Mouse (Mus musculus): ENCODE data around the gene Il1a. TPM values are rescaled to one million over a fixed set of nuclear protein-coding genes. Genes with fewer than 3 reads are reported as not detected.

The Il1a gene
- polyA plus RNA-seq, 1 experiment from 2014 or later = 0.11 TPM

GRCm38 (mm10) chr2:129297589-129297982 lies 12.2 kb downstream of the Il1a start:
- Histone ChIP-seq H3K4me1 (peaks cover 21% of the 10 kb centered on the region), H3K27ac (replicated peaks) (peak overlapping the region; percentile 95), H3K36me3 (peaks cover 17% of the 10 kb centered on the region), H3K4me3 (peak overlapping the region; percentile 85), H3K27me3 (ENCODE audit: low read depth, poor library complexity, severe bottlenecking) (no peaks in the 10 kb centered on the region), H3K9me3 (replicated peaks) (no peaks in the 10 kb centered on the region)
- WGBS = 3% methylated on average over 10 of the region's 10 CpGs
- DNase-seq (ENCODE audit: low spot score) = no peak

GRCm38 (mm10) chr2:129296671-129297588 lies 12.8 kb downstream of the Il1a start, which contains the start of gene Ckap2l:
Gene Ckap2l (minus strand): TSS chr2:129297212.
- peak; percentile 97 for DNase-seq (ENCODE audit: low spot score)
- Histone ChIP-seq H3K36me3 (peaks cover 19% of the 10 kb centered on the region), H3K4me1 (peaks cover 21% of the 10 kb centered on the region), H3K27ac (replicated peaks) (peak within 1 kb of the TSS; percentile 95), H3K27me3 (ENCODE audit: low read depth, poor library complexity, severe bottlenecking) (no peaks in the 10 kb centered on the region), H3K9me3 (replicated peaks) (no peaks in the 10 kb centered on the region), H3K4me3 (peak within 1 kb of the TSS; percentile 85)
- under 1% methylated on average over 50 of the region's 50 CpGs for WGBS

GRCm38 (mm10) chr2:129296086-129296485 lies 13.7 kb downstream of the Il1a start:
- Histone ChIP-seq H3K9me3 (replicated peaks) (no peaks in the 10 kb centered on the region), H3K36me3 (peaks cover 23% of the 10 kb centered on the region), H3K4me3 (peak overlapping the region; percentile 85), H3K27ac (replicated peaks) (peak overlapping the region; percentile 95), H3K4me1 (peaks cover 21% of the 10 kb centered on the region), H3K27me3 (ENCODE audit: low read depth, poor library complexity, severe bottlenecking) (no peaks in the 10 kb centered on the region)
- DNase-seq (ENCODE audit: low spot score) = no peak
- WGBS = 67% methylated on average over 5 of the region's 5 CpGs

- Histone ChIP-seq H3K27me3 (ENCODE audit: low read depth, poor library complexity, severe bottlenecking) (no peaks in the 10 kb centered on the region), H3K4me3 (peak overlapping the region; percentile 85; the same call in 1 of the 2 replicates), H3K4me1 (peaks cover 21% of the 10 kb centered on the region), H3K27ac (replicated peaks) (no peak overlapping the region), H3K9me3 (replicated peaks) (no peaks in the 10 kb centered on the region), H3K36me3 (peaks cover 33% of the 10 kb centered on the region)
- 96% methylated on average over 5 of the region's 5 CpGs for WGBS
- no peak for DNase-seq (ENCODE audit: low spot score)
Observed at GRCm38 (mm10) chr2:129295075-129295474, 14.7 kb downstream of the Il1a start.

GRCm38 (mm10) chr2:129273823-129274222 lies 35.9 kb downstream of the Il1a start:
- WGBS = 98% methylated on average over 5 of the region's 5 CpGs

GRCm38 (mm10) chr2:129270621-129271020 lies 39.2 kb downstream of the Il1a start:
- Histone ChIP-seq H3K4me1 (no peaks in the 10 kb centered on the region), H3K27ac (replicated peaks) (no peak overlapping the region), H3K36me3 (peaks cover 97% of the 10 kb centered on the region), H3K4me3 (no peak overlapping the region), H3K27me3 (ENCODE audit: low read depth, poor library complexity, severe bottlenecking) (no peaks in the 10 kb centered on the region), H3K9me3 (replicated peaks) (0 out of 2 replicates have a peak, but pooled peaks cover 6% of the 10 kb centered on the region)
- no peak for DNase-seq (ENCODE audit: low spot score)
- WGBS = 92% methylated on average over 9 of the region's 9 CpGs

More at GRCm38 (mm10) chr2:129273823-129274222, 35.9 kb downstream of the Il1a start:
- no peak for DNase-seq (ENCODE audit: low spot score)
- no peaks in the 10 kb centered on the region for H3K27me3 ChIP-seq (ENCODE audit: low read depth, poor library complexity, severe bottlenecking)
- no peaks in the 10 kb centered on the region for H3K9me3 ChIP-seq (replicated peaks)
- H3K4me1 ChIP-seq = no peaks in the 10 kb centered on the region
- no peak overlapping the region for H3K4me3 ChIP-seq
- H3K36me3 ChIP-seq = peaks cover 100% of the 10 kb centered on the region
- no peak overlapping the region for H3K27ac ChIP-seq (replicated peaks)

GRCm38 (mm10) chr2:129269986-129270385 lies 39.8 kb downstream of the Il1a start:
- Histone ChIP-seq H3K4me1 (no peaks in the 10 kb centered on the region), H3K4me3 (no peak overlapping the region), H3K36me3 (peaks cover 91% of the 10 kb centered on the region), H3K27ac (replicated peaks) (no peak overlapping the region), H3K9me3 (replicated peaks) (0 out of 2 replicates have a peak, but pooled peaks cover 6% of the 10 kb centered on the region), H3K27me3 (ENCODE audit: low read depth, poor library complexity, severe bottlenecking) (no peaks in the 10 kb centered on the region)
- 96% methylated on average over 5 of the region's 5 CpGs for WGBS
- DNase-seq (ENCODE audit: low spot score) = no peak

- Histone ChIP-seq H3K27me3 (ENCODE audit: low read depth, poor library complexity, severe bottlenecking) (no peaks in the 10 kb centered on the region), H3K36me3 (peaks cover 83% of the 10 kb centered on the region), H3K4me3 (no peak overlapping the region), H3K9me3 (replicated peaks) (0 out of 2 replicates have a peak, but pooled peaks cover 6% of the 10 kb centered on the region), H3K27ac (replicated peaks) (no peak overlapping the region), H3K4me1 (no peaks in the 10 kb centered on the region)
- WGBS = 95% methylated on average over 12 of the region's 12 CpGs
- no peak for DNase-seq (ENCODE audit: low spot score)
Observed at GRCm38 (mm10) chr2:129269161-129269643, 40.6 kb downstream of the Il1a start.

GRCm38 (mm10) chr2:129267738-129268137 lies 42.0 kb downstream of the Il1a start:
- no peak overlapping the region for H3K27ac ChIP-seq (replicated peaks)
- WGBS = 93% methylated on average over 5 of the region's 5 CpGs
- H3K4me1 ChIP-seq = no peaks in the 10 kb centered on the region
- DNase-seq (ENCODE audit: low spot score) = no peak
- H3K36me3 ChIP-seq = peaks cover 68% of the 10 kb centered on the region
- no peak overlapping the region for H3K4me3 ChIP-seq
- H3K9me3 ChIP-seq (replicated peaks) = 0 out of 2 replicates have a peak, but pooled peaks cover 6% of the 10 kb centered on the region
- H3K27me3 ChIP-seq (ENCODE audit: low read depth, poor library complexity, severe bottlenecking) = no peaks in the 10 kb centered on the region

GRCm38 (mm10) chr2:129265316-129265715 lies 44.5 kb downstream of the Il1a start:
- 0 out of 2 replicates have a peak, but pooled peaks cover 6% of the 10 kb centered on the region for H3K9me3 ChIP-seq (replicated peaks)
- WGBS = 95% methylated on average over 7 of the region's 7 CpGs
- DNase-seq (ENCODE audit: low spot score) = no peak

GRCm38 (mm10) chr2:129263073-129263472 lies 46.7 kb downstream of the Il1a start:
- WGBS = 82% methylated on average over 5 of the region's 5 CpGs
- H3K36me3 ChIP-seq = peaks cover 22% of the 10 kb centered on the region

More at GRCm38 (mm10) chr2:129265316-129265715, 44.5 kb downstream of the Il1a start:
- Histone ChIP-seq H3K36me3 (peaks cover 44% of the 10 kb centered on the region), H3K4me1 (no peaks in the 10 kb centered on the region), H3K4me3 (no peak overlapping the region), H3K27ac (replicated peaks) (no peak overlapping the region), H3K27me3 (ENCODE audit: low read depth, poor library complexity, severe bottlenecking) (no peaks in the 10 kb centered on the region)

GRCm38 (mm10) chr2:129261151-129261794 lies 48.5 kb downstream of the Il1a start:
- no peak for DNase-seq (ENCODE audit: low spot score)
- WGBS = 59% methylated on average over 6 of the region's 6 CpGs
- H3K4me1 ChIP-seq = peaks cover 5% of the 10 kb centered on the region; the same call in 1 of the 2 replicates

More at GRCm38 (mm10) chr2:129263073-129263472, 46.7 kb downstream of the Il1a start:
- H3K4me1 ChIP-seq = peaks cover 5% of the 10 kb centered on the region; the same call in 1 of the 2 replicates
- 0 out of 2 replicates have a peak, but pooled peaks cover 4% of the 10 kb centered on the region for H3K27me3 ChIP-seq (ENCODE audit: low read depth, poor library complexity, severe bottlenecking)
- 0 out of 2 replicates have a peak, but pooled peaks cover 6% of the 10 kb centered on the region for H3K9me3 ChIP-seq (replicated peaks)
- no peak overlapping the region for H3K27ac ChIP-seq (replicated peaks)
- no peak overlapping the region for H3K4me3 ChIP-seq
- DNase-seq (ENCODE audit: low spot score) = no peak

More at GRCm38 (mm10) chr2:129261151-129261794, 48.5 kb downstream of the Il1a start:
- Histone ChIP-seq H3K9me3 (replicated peaks) (0 out of 2 replicates have a peak, but pooled peaks cover 3% of the 10 kb centered on the region), H3K36me3 (peaks cover 4% of the 10 kb centered on the region), H3K27me3 (ENCODE audit: low read depth, poor library complexity, severe bottlenecking) (0 out of 2 replicates have a peak, but pooled peaks cover 4% of the 10 kb centered on the region), H3K27ac (replicated peaks) (no peak overlapping the region), H3K4me3 (no peak overlapping the region)
